In genomic region chr1:124450128-124450527, GRCm38 (mm10) we compare ENCODE assay signal across 9 mouse cellular contexts.
A peak's percentile ranks its signal among the peaks of the same experiment; 100 is the strongest.
DNase-seq lines count a peak whose midpoint lies in the region; ATAC-seq lines count a peak whose summit lies in the region.
"Had no signal": no experiment of that assay in that cellular context is flagged by ENCODE, and none has a peak within 500 bp of the region (broad histone marks: within the 10 kb centered on the region; RNA-seq: fewer than 3 reads in every experiment).

No protein-coding gene starts in this region.

- H3K4me3 ChIP-seq in midbrain, embryonic 10.5 days, result no peak overlapping the region
- H3K4me3 ChIP-seq in midbrain, embryonic 16.5 days (ENCODE audit: low read depth, low read length), result no peak overlapping the region
- H3K4me3 ChIP-seq: midbrain, embryonic 12.5 days had no signal

- ATAC-seq in frontal cortex, adult (ENCODE audit: low TSS enrichment), result no peak
- ATAC-seq in midbrain, embryonic 16.5 days, result no peak

- intact Hi-C loops in gastrocnemius, postnatal 14 days (cut with DNase I; ENCODE audit: low total_unique reads), result no loop called here

- H3K27me3 ChIP-seq in midbrain, embryonic 10.5 days (ENCODE audit: low read depth, poor library complexity, severe bottlenecking), result no peaks in the 10 kb centered on the region
- no peaks in the 10 kb centered on the region for H3K27me3 ChIP-seq in midbrain, embryonic 16.5 days (ENCODE audit: control insufficient read depth, insufficient read depth, low read depth, low read length)
- H3K27me3 ChIP-seq: midbrain, embryonic 12.5 days had no signal

- DNase-seq in frontal cortex, postnatal 14 days (ENCODE audit: low spot score in 2 of 2), result peak; percentile 4 to 6
- DNase-seq in midbrain, embryonic 10.5 days (ENCODE audit: low spot score), result peak; percentile 13
- DNase-seq in adrenal gland, adult 18-20 months (ENCODE audit: low spot score in 2 of 2), result peak; percentile 22 to 28
- peak; percentile 25 to 33 for DNase-seq in kidney, postnatal 4 days
- DNase-seq in gastrocnemius, postnatal 14 days, result no peak
- no peak for DNase-seq in lung, adult 18-20 months

- no peaks in the 10 kb centered on the region for H3K4me1 ChIP-seq in midbrain, embryonic 10.5 days
- no peaks in the 10 kb centered on the region for H3K4me1 ChIP-seq in midbrain, embryonic 16.5 days (ENCODE audit: control insufficient read depth, insufficient read depth, low read length)
- H3K4me1 ChIP-seq: midbrain, embryonic 12.5 days had no signal

- WGBS in midbrain, embryonic 10.5 days, result 26% methylated on average over 1 of the region's 1 CpGs
- whole genome bisulfite sequencing in midbrain, embryonic 16.5 days, result 41% methylated on average over 1 of the region's 1 CpGs

- no peak overlapping the region for H3K4me2 ChIP-seq in midbrain, embryonic 16.5 days (ENCODE audit: low read length)
- H3K4me2 ChIP-seq: midbrain, embryonic 12.5 days had no signal

- H3K27ac ChIP-seq in midbrain, embryonic 10.5 days (replicated peaks), result no peak overlapping the region
- no peak overlapping the region for H3K27ac ChIP-seq in midbrain, embryonic 16.5 days (ENCODE audit: low read length)
- H3K27ac ChIP-seq: midbrain, embryonic 12.5 days had no signal

- no peaks in the 10 kb centered on the region for H3K9me3 ChIP-seq in midbrain, embryonic 10.5 days (replicated peaks)
- no peaks in the 10 kb centered on the region for H3K9me3 ChIP-seq in midbrain, embryonic 16.5 days (replicated peaks; ENCODE audit: control insufficient read depth, low read length, poor library complexity, severe bottlenecking)
- H3K9me3 ChIP-seq: midbrain, embryonic 12.5 days had no signal

- no peaks in the 10 kb centered on the region for H3K36me3 ChIP-seq in midbrain, embryonic 10.5 days
- H3K36me3 ChIP-seq in midbrain, embryonic 16.5 days (ENCODE audit: control insufficient read depth, insufficient read depth, low read length), result no peaks in the 10 kb centered on the region
- H3K36me3 ChIP-seq: midbrain, embryonic 12.5 days had no signal

- no peak overlapping the region for H3K9ac ChIP-seq in midbrain, embryonic 16.5 days (ENCODE audit: low read depth, low read length)
- H3K9ac ChIP-seq: midbrain, embryonic 12.5 days had no signal

Comparison
In these comparisons a context has a peak if more than half of its experiments do, and no peak if none do; other contexts are left out.
1. DNase-seq: peak in frontal cortex, postnatal 14 days (2 of 2), midbrain, embryonic 10.5 days (single experiment), adrenal gland, adult 18-20 months (2 of 2) and kidney, postnatal 4 days (2 of 2); none in gastrocnemius, postnatal 14 days (single experiment) and lung, adult 18-20 months (0 of 2).